Mouse (Mus musculus) olfactory bulb, adult 2 months (tissue): ENCODE results near the gene C1qtnf7.

Source experiments
- CTCF ChIP-seq: fragments of 200-500 bp; IDR thresholded peaks from 2 replicates; pipeline ENCODE4 v1.5.1; 2012; ENCODE audit warnings: low read depth, mild to moderate bottlenecking, low read length, moderate library complexity; ENCODE audit not compliant: insufficient read depth
- POLR2A ChIP-seq: fragments of 200-500 bp; IDR thresholded peaks from 2 replicates; pipeline ENCODE4 v1.6.1; 2012; ENCODE audit warnings: mild to moderate bottlenecking, low read depth, low read length, moderate library complexity; ENCODE audit not compliant: insufficient read depth

DNA sequence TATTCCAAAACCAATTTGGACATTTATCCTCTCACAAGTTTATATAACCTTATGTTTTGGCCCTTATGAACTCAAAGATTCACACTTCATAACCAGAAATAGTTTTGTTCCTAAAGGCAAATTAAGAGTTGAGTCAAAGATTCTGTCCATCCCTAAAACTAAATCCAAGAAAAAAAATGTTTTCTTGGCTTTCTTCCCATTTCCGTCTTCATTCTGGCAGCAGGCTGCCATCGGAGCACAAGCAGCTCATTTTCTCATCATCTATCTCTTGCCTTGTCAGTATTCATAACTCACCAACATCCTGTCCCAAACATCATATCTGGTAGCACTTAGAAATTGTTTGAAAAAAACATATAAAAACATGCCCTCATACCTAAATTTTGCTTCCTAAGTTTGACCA, 6.9 kb upstream of the C1qtnf7 start:
- TF ChIP-seq CTCF: no peak
- TF ChIP-seq POLR2A: no peak
